Mouse (Mus musculus) forebrain, embryonic 13.5 days (tissue): ENCODE data around the gene Ptpn3. TPM values are rescaled to one million over a fixed set of nuclear protein-coding genes. Genes with fewer than 3 reads are reported as not detected.

Experiments
- ATAC-seq: fragments of 200-750 bp; cut with Nextera tagmentation; 2 replicates; pipeline ENCODE4 v1.8.0; 2017
- H3K27ac ChIP-seq: fragments of 300-500 bp; sonication (generic); 2 replicates; pipeline ENCODE4 v1.5.1; 2015; ENCODE audit warnings: inconsistent platforms, mild to moderate bottlenecking, moderate library complexity
- H3K27me3 ChIP-seq: fragments of 300-500 bp; sonication (generic); 2 replicates; pipeline ENCODE4 v1.6.1; 2015; ENCODE audit warnings: mild to moderate bottlenecking, inconsistent platforms
- H3K36me3 ChIP-seq: fragments of 300-500 bp; sonication (generic); 2 replicates; pipeline ENCODE4 v1.6.1; 2015; ENCODE audit warnings: mild to moderate bottlenecking, inconsistent platforms; ENCODE audit not compliant: poor library complexity, severe bottlenecking
- H3K4me1 ChIP-seq: fragments of 300-500 bp; sonication (generic); 2 replicates; pipeline ENCODE4 v1.6.1; 2015; ENCODE audit warnings: inconsistent platforms
- H3K4me2 ChIP-seq: fragments of 300-500 bp; sonication (generic); 2 replicates; pipeline ENCODE4 v1.6.1; 2015; ENCODE audit warnings: inconsistent platforms, mild to moderate bottlenecking, moderate library complexity
- H3K4me3 ChIP-seq: fragments of 300-500 bp; sonication (generic); 2 replicates; pipeline ENCODE4 v1.5.1; 2015; ENCODE audit warnings: mild to moderate bottlenecking, inconsistent platforms
- H3K9ac ChIP-seq: fragments of 300-500 bp; sonication (generic); 2 replicates; pipeline ENCODE4 v1.6.1; 2015; ENCODE audit warnings: mild to moderate bottlenecking, inconsistent platforms
- H3K9me3 ChIP-seq: fragments of 300-500 bp; sonication (generic); replicated peaks from 2 replicates; pipeline ENCODE4 v1.6.1; 2016; ENCODE audit warnings: inconsistent platforms
- WGBS: fragments of 180-500 bp; shearing (Covaris S2); methylation state at CpG from one replicate; pipeline ENCODE4 v1.1.7; 2015; 5-methylcytosine and 5-hydroxymethylcytosine counted together
- polyA plus RNA-seq: library from polyadenylated mRNA; unstranded; fragments of >200 nt; fragmentation: Nextera tagmentation; extraction: Ambion mirVana; gene quantifications from 2 replicates; pipeline ENCODE4 v1.2.1, GENCODE M21; 2015

The Ptpn3 gene
- polyA plus RNA-seq, 1 experiment from 2014 or later, result 0.63 TPM

DNA sequence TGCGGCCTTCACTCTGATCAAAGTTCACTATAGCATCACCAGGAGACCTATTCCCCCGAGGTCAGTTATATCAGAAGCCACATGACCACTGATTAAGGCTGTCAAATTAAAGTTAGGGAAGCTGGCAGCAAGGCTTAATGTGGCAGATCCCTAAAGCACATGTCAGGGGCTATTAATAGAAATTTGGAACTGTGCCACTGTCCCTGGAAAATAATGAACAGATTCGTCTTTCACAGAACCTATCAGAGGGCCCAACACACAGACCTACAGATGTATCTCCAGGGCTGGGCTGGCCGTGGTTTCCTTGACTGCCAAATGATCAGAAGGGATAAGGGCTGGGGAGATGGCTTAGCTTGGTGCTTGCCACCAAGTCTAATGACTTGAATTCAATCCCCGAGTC, 65.1 kb downstream of the Ptpn3 start:
- Histone ChIP-seq H3K4me1 (0 out of 2 replicates have a peak, but pooled peaks cover 6% of the 10 kb centered on the region), H3K4me3 (no peak overlapping the region), H3K9ac (no peak overlapping the region), H3K27me3 (no peaks in the 10 kb centered on the region), H3K9me3 (no peaks in the 10 kb centered on the region), H3K4me2 (no peak overlapping the region), H3K27ac (no peak overlapping the region), H3K36me3 (no peaks in the 10 kb centered on the region)
- 72% methylated on average over 5 of the region's 5 CpGs for WGBS
- no peak for ATAC-seq

DNA sequence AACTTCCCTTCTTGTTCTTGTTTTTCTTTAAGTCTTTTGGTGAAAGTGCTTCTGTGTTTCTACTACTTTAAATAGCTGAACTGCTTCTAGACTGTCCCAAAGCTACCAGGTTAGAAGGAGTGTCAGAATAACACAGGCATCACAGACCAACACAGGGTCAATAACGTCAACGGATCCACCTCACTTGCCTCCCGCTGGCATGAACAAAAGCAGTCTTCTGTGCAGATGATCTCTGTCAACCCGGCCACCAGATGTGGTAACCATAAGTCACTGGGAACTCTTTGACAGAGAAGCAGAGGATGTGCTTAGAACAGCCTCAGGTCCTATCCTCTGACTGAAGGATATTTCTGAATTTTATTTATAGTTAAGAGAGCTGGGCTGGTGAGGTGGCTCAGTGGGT, 65.9 kb downstream of the Ptpn3 start:
- H3K9me3 ChIP-seq, result no peaks in the 10 kb centered on the region
- no peak overlapping the region for H3K9ac ChIP-seq
- H3K4me1 ChIP-seq, result 0 out of 2 replicates have a peak, but pooled peaks cover 6% of the 10 kb centered on the region
- no peaks in the 10 kb centered on the region for H3K36me3 ChIP-seq
- no peaks in the 10 kb centered on the region for H3K27me3 ChIP-seq
- H3K4me3 ChIP-seq, result no peak overlapping the region
- WGBS, result 69% methylated on average over 4 of the region's 4 CpGs
- H3K4me2 ChIP-seq, result no peak overlapping the region
- no peak overlapping the region for H3K27ac ChIP-seq
- ATAC-seq, result no peak

DNA sequence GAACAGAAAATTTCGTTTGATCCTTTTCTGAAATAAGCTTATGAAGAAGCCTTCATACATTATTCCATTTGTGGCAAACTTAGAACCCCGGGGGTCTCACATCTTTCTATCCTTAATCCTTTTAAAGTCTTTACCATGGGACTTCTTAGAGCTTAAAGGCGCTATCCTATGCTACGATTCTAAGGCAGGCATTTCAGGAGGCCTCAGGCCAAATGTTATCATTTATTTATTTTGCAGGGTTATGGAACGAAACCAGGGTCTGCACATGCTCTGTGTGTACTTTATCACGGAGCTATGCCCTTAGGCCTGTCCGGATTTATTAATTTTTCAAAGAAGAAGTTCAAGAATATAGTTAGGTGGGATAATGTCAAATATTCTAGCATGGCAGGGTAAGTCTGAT, 67.3 kb downstream of the Ptpn3 start:
- no peaks in the 10 kb centered on the region for H3K4me1 ChIP-seq
- H3K4me3 ChIP-seq, result no peak overlapping the region
- 80% methylated on average over 7 of the region's 7 CpGs for WGBS
- no peaks in the 10 kb centered on the region for H3K9me3 ChIP-seq
- H3K4me2 ChIP-seq, result no peak overlapping the region
- H3K9ac ChIP-seq, result no peak overlapping the region
- H3K27me3 ChIP-seq, result no peaks in the 10 kb centered on the region
- no peak overlapping the region for H3K27ac ChIP-seq
- no peak for ATAC-seq
- H3K36me3 ChIP-seq, result no peaks in the 10 kb centered on the region

DNA sequence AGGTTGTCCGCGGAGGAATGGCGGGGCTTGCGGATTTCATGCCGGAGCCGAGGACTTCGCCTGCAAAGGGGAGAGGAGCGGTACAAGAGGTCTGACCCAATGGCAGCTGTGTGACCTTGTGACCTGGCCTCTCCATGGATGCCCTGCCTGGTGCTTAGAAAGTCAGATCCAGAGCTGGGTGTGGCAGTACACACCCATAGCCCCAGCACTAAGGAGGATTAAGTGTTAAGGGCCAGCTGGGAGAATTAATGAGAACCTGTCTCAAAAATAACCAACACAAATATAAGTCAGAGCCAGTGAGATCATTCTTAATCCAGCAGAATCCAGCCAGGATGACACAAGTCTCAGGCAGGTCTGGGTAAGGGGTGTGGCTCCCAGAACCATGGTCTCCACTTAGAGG, 69.2 kb downstream of the Ptpn3 start:
- H3K4me1 ChIP-seq, result 0 out of 2 replicates have a peak, but pooled peaks cover 6% of the 10 kb centered on the region
- WGBS, result 94% methylated on average over 8 of the region's 8 CpGs
- no peak overlapping the region for H3K4me3 ChIP-seq
- no peaks in the 10 kb centered on the region for H3K9me3 ChIP-seq
- no peak overlapping the region for H3K4me2 ChIP-seq
- no peak overlapping the region for H3K27ac ChIP-seq
- no peaks in the 10 kb centered on the region for H3K27me3 ChIP-seq
- H3K36me3 ChIP-seq, result no peaks in the 10 kb centered on the region
- H3K9ac ChIP-seq, result no peak overlapping the region
- ATAC-seq, result no peak

GRCm38 (mm10) chr4:57231323-57231722, 70.3 kb downstream of the Ptpn3 start:
- no peak overlapping the region for H3K9ac ChIP-seq
- H3K27me3 ChIP-seq, result no peaks in the 10 kb centered on the region
- no peak overlapping the region for H3K4me2 ChIP-seq
- WGBS, result 78% methylated on average over 9 of the region's 9 CpGs
- no peak for ATAC-seq
- no peaks in the 10 kb centered on the region for H3K36me3 ChIP-seq
- H3K4me1 ChIP-seq, result 0 out of 2 replicates have a peak, but pooled peaks cover 6% of the 10 kb centered on the region
- no peaks in the 10 kb centered on the region for H3K9me3 ChIP-seq
- no peak overlapping the region for H3K4me3 ChIP-seq
- no peak overlapping the region for H3K27ac ChIP-seq

DNA sequence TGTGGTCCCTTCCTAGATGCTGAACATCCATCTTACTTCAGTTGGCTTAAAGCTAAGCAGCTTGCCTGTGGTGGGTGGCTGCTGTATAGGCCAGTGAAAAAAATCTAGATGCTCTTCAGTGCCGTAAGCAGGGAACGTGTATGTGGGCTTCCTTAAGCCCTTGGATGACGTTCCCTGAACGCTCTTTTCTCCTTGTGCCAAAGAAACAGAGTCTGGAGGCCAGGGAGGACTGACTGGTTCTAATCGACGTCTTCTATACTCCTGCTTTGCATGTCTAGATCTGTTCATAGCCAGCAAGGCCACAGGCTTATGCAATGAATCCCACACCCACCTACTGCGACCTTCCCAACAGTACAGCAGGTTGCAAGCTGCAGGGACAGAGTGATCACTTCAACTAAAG, 71.3 kb downstream of the Ptpn3 start:
- ATAC-seq, result no peak
- Histone ChIP-seq H3K4me1 (0 out of 2 replicates have a peak, but pooled peaks cover 6% of the 10 kb centered on the region), H3K27ac (no peak overlapping the region), H3K4me3 (no peak overlapping the region), H3K27me3 (no peaks in the 10 kb centered on the region), H3K4me2 (no peak overlapping the region), H3K9ac (no peak overlapping the region), H3K36me3 (no peaks in the 10 kb centered on the region), H3K9me3 (no peaks in the 10 kb centered on the region)
- WGBS, result 76% methylated on average over 7 of the region's 7 CpGs

- H3K4me3 ChIP-seq, result no peak overlapping the region
- H3K27me3 ChIP-seq, result no peaks in the 10 kb centered on the region
- H3K36me3 ChIP-seq, result no peaks in the 10 kb centered on the region
- H3K9me3 ChIP-seq, result no peaks in the 10 kb centered on the region
- 75% methylated on average over 18 of the region's 18 CpGs for WGBS
- H3K9ac ChIP-seq, result no peak overlapping the region
- H3K4me2 ChIP-seq, result no peak overlapping the region
- ATAC-seq, result no peak
- H3K4me1 ChIP-seq, result 0 out of 2 replicates have a peak, but pooled peaks cover 6% of the 10 kb centered on the region
- no peak overlapping the region for H3K27ac ChIP-seq
These were observed 72.8 kb downstream of the Ptpn3 start for GRCm38 (mm10) chr4:57228601-57229520.

- ATAC-seq, result no peak
- H3K9me3 ChIP-seq, result no peaks in the 10 kb centered on the region
- no peak overlapping the region for H3K9ac ChIP-seq
- no peaks in the 10 kb centered on the region for H3K36me3 ChIP-seq
- no peak overlapping the region for H3K27ac ChIP-seq
- WGBS, result 93% methylated on average over 2 of the region's 2 CpGs
- H3K4me2 ChIP-seq, result no peak overlapping the region
- H3K27me3 ChIP-seq, result no peaks in the 10 kb centered on the region
- H3K4me1 ChIP-seq, result 0 out of 2 replicates have a peak, but pooled peaks cover 6% of the 10 kb centered on the region
- no peak overlapping the region for H3K4me3 ChIP-seq
These were observed 76.9 kb downstream of the Ptpn3 start for GRCm38 (mm10) chr4:57224776-57225175.

DNA sequence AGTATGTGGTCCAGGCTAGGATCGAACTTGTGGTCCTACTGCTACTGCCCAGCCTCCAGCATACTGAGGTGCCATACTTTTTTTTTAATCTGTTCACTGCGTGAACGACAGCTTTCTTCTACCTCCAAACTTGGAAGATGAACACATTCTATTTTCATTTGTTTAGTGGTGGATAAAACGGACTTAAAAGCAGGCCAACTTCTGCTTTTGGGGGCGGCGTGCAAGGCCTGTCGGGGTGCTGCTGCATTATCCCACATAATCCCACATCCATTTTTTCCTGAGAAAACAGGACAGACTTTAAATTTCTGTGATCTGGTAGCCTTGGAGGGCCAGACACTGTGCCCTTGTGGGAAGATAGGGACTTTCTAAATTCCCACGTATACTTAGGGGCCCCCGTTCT, 83.9 kb downstream of the Ptpn3 start:
- no peaks in the 10 kb centered on the region for H3K9me3 ChIP-seq
- H3K4me1 ChIP-seq, result peaks cover 8% of the 10 kb centered on the region; the same call in 1 of the 2 replicates
- no peak overlapping the region for H3K4me2 ChIP-seq
- WGBS, result 87% methylated on average over 9 of the region's 9 CpGs
- ATAC-seq, result no peak
- no peaks in the 10 kb centered on the region for H3K36me3 ChIP-seq
- no peak overlapping the region for H3K4me3 ChIP-seq
- H3K27me3 ChIP-seq, result no peaks in the 10 kb centered on the region
- no peak overlapping the region for H3K27ac ChIP-seq
- no peak overlapping the region for H3K9ac ChIP-seq

DNA sequence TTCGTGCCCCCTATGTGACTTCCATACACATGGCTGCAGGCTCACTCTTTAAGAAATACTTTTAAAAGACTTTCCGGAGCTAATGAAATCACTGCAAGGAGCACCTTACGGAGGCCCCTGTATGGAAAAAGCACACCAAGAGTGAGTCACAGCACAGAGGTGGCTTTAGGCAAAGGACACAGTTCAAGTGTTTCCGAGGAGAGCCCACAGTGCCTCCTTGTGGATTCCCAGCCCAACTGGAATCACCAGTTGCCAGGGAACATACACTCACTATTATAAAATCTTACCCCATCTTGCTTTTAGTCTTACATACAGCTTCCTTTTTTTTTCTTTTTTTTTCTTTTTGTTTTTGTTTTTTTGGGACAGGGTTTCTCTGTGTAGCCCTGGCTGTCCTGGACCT, 85.1 kb downstream of the Ptpn3 start:
- Histone ChIP-seq H3K4me3 (no peak overlapping the region), H3K36me3 (no peaks in the 10 kb centered on the region), H3K4me1 (peaks cover 8% of the 10 kb centered on the region; the same call in 1 of the 2 replicates), H3K4me2 (no peak overlapping the region), H3K27me3 (no peaks in the 10 kb centered on the region), H3K27ac (no peak overlapping the region), H3K9ac (no peak overlapping the region), H3K9me3 (no peaks in the 10 kb centered on the region)
- ATAC-seq, result no peak
- WGBS, result 90% methylated on average over 4 of the region's 4 CpGs

GRCm38 (mm10) chr4:57214852-57215251, 86.8 kb downstream of the Ptpn3 start:
- Histone ChIP-seq H3K9me3 (no peaks in the 10 kb centered on the region), H3K4me2 (no peak overlapping the region), H3K27ac (peak overlapping the region; percentile 25; the same call in 1 of the 2 replicates), H3K27me3 (no peaks in the 10 kb centered on the region), H3K9ac (no peak overlapping the region), H3K4me1 (peaks cover 8% of the 10 kb centered on the region; the same call in 1 of the 2 replicates), H3K36me3 (no peaks in the 10 kb centered on the region), H3K4me3 (no peak overlapping the region)
- 55% methylated on average over 9 of the region's 9 CpGs for WGBS
- peak; percentile 51; the same call in 1 of the 2 replicates for ATAC-seq

DNA sequence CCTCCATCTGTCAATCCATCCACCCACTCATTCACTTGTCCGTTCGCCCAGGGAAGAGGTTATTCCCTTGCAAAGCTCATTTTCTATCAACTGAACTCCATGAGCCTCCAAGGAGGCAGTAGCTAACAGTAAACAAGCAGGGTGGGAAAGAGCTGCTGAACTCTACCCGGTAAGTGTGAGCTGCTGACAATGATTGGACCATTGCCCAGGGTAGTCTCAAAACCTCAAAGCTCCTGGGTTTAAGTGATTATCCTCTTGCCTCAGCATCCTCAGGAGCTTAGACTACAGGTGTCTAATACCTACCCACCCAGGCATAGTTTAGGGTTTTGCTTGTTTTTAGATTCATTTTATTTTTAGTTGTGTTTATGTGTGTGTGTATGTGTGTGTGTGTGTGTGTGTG, 87.5 kb downstream of the Ptpn3 start:
- Histone ChIP-seq H3K27ac (no peak overlapping the region), H3K36me3 (no peaks in the 10 kb centered on the region), H3K9ac (no peak overlapping the region), H3K4me1 (peaks cover 8% of the 10 kb centered on the region; the same call in 1 of the 2 replicates), H3K9me3 (no peaks in the 10 kb centered on the region), H3K4me2 (no peak overlapping the region), H3K27me3 (no peaks in the 10 kb centered on the region), H3K4me3 (no peak overlapping the region)
- 68% methylated on average over 3 of the region's 3 CpGs for WGBS
- ATAC-seq, result no peak
